Mouse (Mus musculus) megakaryocyte, embryonic 14.5 days (primary cell): ENCODE results near the gene Slc39a8.

ENCODE experiments used
- FLI1 ChIP-seq: IDR thresholded peaks from 2 replicates; pipeline ENCODE4 v1.6.1; 2012; ENCODE audit warnings: low read length, inconsistent platforms, mixed read lengths
- GATA1 ChIP-seq: IDR thresholded peaks from 3 replicates; pipeline ENCODE4 v1.6.1; 2012; ENCODE audit warnings: mixed read lengths, low read length, inconsistent platforms, borderline replicate concordance

GRCm38 (mm10) chr3:135824436-135824835 is 643 bp upstream of the Slc39a8 start:
- TF ChIP-seq FLI1 (no peak), GATA1 (no peak)
